10 mouse cellular contexts compared by ENCODE assay signal in genomic region chr14:7658101-7659074, GRCm38 (mm10). TPM values are rescaled to one million over a fixed set of nuclear protein-coding genes. Genes with fewer than 3 reads are reported as not detected.
DNase-seq lines count a peak whose midpoint lies in the region; ATAC-seq and TF ChIP-seq lines count a peak whose summit lies in the region.
"Not testable (repeated sequence)": the region's sequence is repeated elsewhere in the genome, so short reads cannot be mapped to it uniquely, and the experiment has no call there.
"Had no signal": no experiment of that assay in that cellular context is flagged by ENCODE, and none has a peak within 500 bp of the region (broad histone marks: within the 10 kb centered on the region; RNA-seq: fewer than 3 reads in every experiment).

No protein-coding gene starts in this region.

- not testable (repeated sequence) for H3K9me3 ChIP-seq in limb, embryonic 15.5 days; midbrain, embryonic 14.5 days (ENCODE audit: control insufficient read depth, low read length)

- intact Hi-C loops in gastrocnemius, adult 2 months (cut with DNase I); heart, postnatal 25 days (cut with DNase I): not testable (repeated sequence)

- DNase-seq in embryo, embryonic 10.5 days (ENCODE audit: low spot score), result peak; percentile 4
- not testable (repeated sequence) for DNase-seq in gastrocnemius, adult 2 months; spleen, adult 2 months (ENCODE audit: low read depth in 1 of 2, low spot score in 2 of 2)
- DNase-seq in heart, postnatal 25 days (ENCODE audit: low spot score), result peak; percentile 9
- peak; percentile 7 for DNase-seq in kidney, adult 2 months
- DNase-seq in midbrain, embryonic 14.5 days, result peak; percentile 12

- not testable (repeated sequence) for H3K27ac ChIP-seq in gastrocnemius, adult 2 months; kidney, adult 2 months (ENCODE audit: insufficient read depth, low read depth, low read length); limb, embryonic 15.5 days; midbrain, embryonic 14.5 days (replicated peaks; ENCODE audit: low read depth, low read length); spleen, adult 2 months (ENCODE audit: insufficient read depth, low read length)

- H3K9ac ChIP-seq in limb, embryonic 15.5 days, result not testable (repeated sequence)
- H3K9ac ChIP-seq in midbrain, embryonic 14.5 days (replicated peaks; ENCODE audit: low read length), result peak overlapping the region; percentile 53

- under 1% methylated on average over 30 of the region's 76 CpGs for WGBS in kidney, adult 2 months
- under 1% methylated on average over 38 of the region's 76 CpGs for WGBS in limb, embryonic 15.5 days
- WGBS in midbrain, embryonic 14.5 days, result under 1% methylated on average over 31 of the region's 76 CpGs
- WGBS in spleen, adult 2 months, result 2% methylated on average over 42 of the region's 76 CpGs

- H3K4me3 ChIP-seq in gastrocnemius, adult 2 months, result peak overlapping the region; percentile 57
- peak overlapping the region; percentile 33; the same call in 1 of the 2 replicates for H3K4me3 ChIP-seq in kidney, adult 2 months (ENCODE audit: insufficient read depth, low read depth, low read length)
- H3K4me3 ChIP-seq in limb, embryonic 15.5 days, result peak overlapping the region; percentile 35
- peak overlapping the region; percentile 34 for H3K4me3 ChIP-seq in midbrain, embryonic 14.5 days (replicated peaks; ENCODE audit: low read depth, low read length)
- H3K4me3 ChIP-seq in spleen, adult 2 months (ENCODE audit: extremely low read depth, insufficient read depth, insufficient read length), result peak overlapping the region; percentile 27; the same call in 1 of the 2 replicates

- TF ChIP-seq CTCF in gastrocnemius, adult 2 months (IDR thresholded peaks at IDR 0.05); kidney, adult 2 months (conservative IDR thresholded peaks at IDR 0.05; ENCODE audit: insufficient read depth, insufficient read length, low read depth, low read length); spleen, adult 2 months (IDR thresholded peaks at IDR 0.05; ENCODE audit: extremely low read depth, insufficient read depth, insufficient read length, insufficient replicate concordance): not testable (repeated sequence)

- H3K36me3 ChIP-seq in kidney, adult 2 months (ENCODE audit: control insufficient read depth, insufficient read depth, low read length); limb, embryonic 15.5 days; midbrain, embryonic 14.5 days (ENCODE audit: control insufficient read depth, insufficient read depth, low read length); spleen, adult 2 months (ENCODE audit: control insufficient read depth, insufficient read depth, low read length): not testable (repeated sequence)

- not testable (repeated sequence) for TF ChIP-seq POLR2A in kidney, adult 2 months (IDR thresholded peaks at IDR 0.05; ENCODE audit: low read depth, low read length); spleen, adult 2 months (IDR thresholded peaks at IDR 0.05; ENCODE audit: low read depth, low read length)

- ATAC-seq in limb, embryonic 15.5 days (ENCODE audit: insufficient number of reproducible peaks, low FRiP score, low TSS enrichment, low read depth); midbrain, embryonic 14.5 days (ENCODE audit: low FRiP score, low TSS enrichment): not testable (repeated sequence)

- peak overlapping the region; percentile 62 for H3K4me2 ChIP-seq in limb, embryonic 15.5 days
- peak overlapping the region; percentile 52 for H3K4me2 ChIP-seq in midbrain, embryonic 14.5 days (ENCODE audit: low read length)

- H3K4me1 ChIP-seq in kidney, adult 2 months (ENCODE audit: control insufficient read depth, insufficient read depth, low read length); limb, embryonic 15.5 days; midbrain, embryonic 14.5 days (ENCODE audit: control insufficient read depth, insufficient read depth, low read length); spleen, adult 2 months (ENCODE audit: control insufficient read depth, insufficient read depth, insufficient read length): not testable (repeated sequence)

- H3K27me3 ChIP-seq in kidney, adult 2 months (replicated peaks; ENCODE audit: control insufficient read depth, insufficient read depth, low read length); limb, embryonic 15.5 days; midbrain, embryonic 14.5 days (ENCODE audit: control insufficient read depth, insufficient read depth, low read length); spleen, adult 2 months (ENCODE audit: control insufficient read depth, insufficient read depth, low read length): not testable (repeated sequence)

RNA-seq across cellular contexts. Expression of gene Gm10128, which starts 14.6 kb away (rescaled TPM):
- not detected for total RNA-seq in gastrocnemius, adult 2 months (2021)
- not detected for total RNA-seq in heart, postnatal 25 days (2021)
- polyA plus RNA-seq in kidney, adult 2 months (2012; rRNA removed), result not detected in 2 replicates
- polyA plus RNA-seq in limb, embryonic 15.5 days (2015; fragmentation: Nextera tagmentation; extraction: Ambion mirVana), result not detected in 2 replicates
- polyA plus RNA-seq in midbrain, embryonic 14.5 days (2014; fragmentation: Nextera tagmentation; extraction: Ambion mirVana), result not detected in 2 replicates
- not detected in 2 replicates for polyA plus RNA-seq in spleen, adult 2 months (2012; rRNA removed)
- total RNA-seq: adrenal gland, postnatal 25 days; left cerebral cortex, postnatal 36 days; monocyte, adult 5-6 weeks had no signal
